8 mouse cellular contexts compared by ENCODE assay signal in genomic region chr1:121096551-121097550, GRCm38 (mm10).
DNase-seq lines count a peak whose midpoint lies in the region; ATAC-seq lines count a peak whose summit lies in the region.

No protein-coding gene starts in this region.

- H3K27ac ChIP-seq in embryonic facial prominence, embryonic 14.5 days (replicated peaks; ENCODE audit: low read depth, low read length), result peak overlapping the region; percentile 35
- H3K27ac ChIP-seq in limb, embryonic 10.5 days, result no peak overlapping the region
- no peak overlapping the region for H3K27ac ChIP-seq in midbrain, embryonic 11.5 days (ENCODE audit: low read depth, low read length)

- H3K9ac ChIP-seq in embryonic facial prominence, embryonic 14.5 days (ENCODE audit: low read depth, low read length), result peak overlapping the region; percentile 53
- no peak overlapping the region for H3K9ac ChIP-seq in midbrain, embryonic 11.5 days (ENCODE audit: low read length)

- H3K4me1 ChIP-seq in embryonic facial prominence, embryonic 14.5 days (ENCODE audit: control insufficient read depth, insufficient read depth, low read length), result peaks cover 10% of the 10 kb centered on the region; the same call in 1 of the 2 replicates
- peaks cover 8% of the 10 kb centered on the region for H3K4me1 ChIP-seq in limb, embryonic 10.5 days
- H3K4me1 ChIP-seq in midbrain, embryonic 11.5 days (ENCODE audit: control insufficient read depth, insufficient read depth, low read length), result peaks cover 8% of the 10 kb centered on the region

- H3K9me3 ChIP-seq in embryonic facial prominence, embryonic 14.5 days (ENCODE audit: control insufficient read depth, low read length), result no peaks in the 10 kb centered on the region
- no peaks in the 10 kb centered on the region for H3K9me3 ChIP-seq in limb, embryonic 10.5 days (replicated peaks)
- H3K9me3 ChIP-seq in midbrain, embryonic 11.5 days (ENCODE audit: control insufficient read depth, low read length), result no peaks in the 10 kb centered on the region

- WGBS in embryonic facial prominence, embryonic 14.5 days, result 4% methylated on average over 28 of the region's 28 CpGs
- 6% methylated on average over 28 of the region's 28 CpGs for WGBS in limb, embryonic 10.5 days
- 3% methylated on average over 28 of the region's 28 CpGs for WGBS in midbrain, embryonic 11.5 days

- H3K4me2 ChIP-seq in embryonic facial prominence, embryonic 14.5 days (ENCODE audit: low read depth, low read length), result peak overlapping the region; percentile 69
- H3K4me2 ChIP-seq in midbrain, embryonic 11.5 days, result peak overlapping the region; percentile 44

- peaks cover 3% of the 10 kb centered on the region; the same call in 1 of the 2 replicates for H3K27me3 ChIP-seq in embryonic facial prominence, embryonic 14.5 days (replicated peaks; ENCODE audit: control insufficient read depth, insufficient read depth, low read length)
- H3K27me3 ChIP-seq in limb, embryonic 10.5 days (ENCODE audit: low read depth, poor library complexity, severe bottlenecking), result peaks cover 53% of the 10 kb centered on the region
- peaks cover 36% of the 10 kb centered on the region for H3K27me3 ChIP-seq in midbrain, embryonic 11.5 days (ENCODE audit: control insufficient read depth, insufficient read depth, low read length)

- peak overlapping the region; percentile 39 for H3K4me3 ChIP-seq in embryonic facial prominence, embryonic 14.5 days (ENCODE audit: low read depth, low read length)
- H3K4me3 ChIP-seq in limb, embryonic 10.5 days, result peak overlapping the region; percentile 32
- H3K4me3 ChIP-seq in midbrain, embryonic 11.5 days (ENCODE audit: low read depth, low read length), result peak overlapping the region; percentile 18; the same call in 1 of the 2 replicates

- DNase-seq in layer of hippocampus, postnatal 10 days (ENCODE audit: low spot score in 2 of 2), result peak; percentile 10 to 36
- no peak for DNase-seq in layer of hippocampus, postnatal 36 days
- peak; percentile 73 for DNase-seq in embryonic facial prominence, embryonic 14.5 days (ENCODE audit: low spot score)
- peak; percentile 19 to 54 for DNase-seq in heart, postnatal 14 days
- DNase-seq in limb, embryonic 10.5 days (ENCODE audit: low spot score), result peak; percentile 44
- peak; percentile 91 for DNase-seq in midbrain, embryonic 11.5 days (ENCODE audit: low spot score, missing footprints)
- DNase-seq in cerebellum, adult 9-10 months, result no peak

- peak; percentile 70; the same call in 1 of the 2 replicates for ATAC-seq in embryonic facial prominence, embryonic 14.5 days (ENCODE audit: low read depth)
- peak; percentile 79 for ATAC-seq in midbrain, embryonic 11.5 days (ENCODE audit: low FRiP score)
- no peak for ATAC-seq in cerebellum, adult (ENCODE audit: insufficient number of reproducible peaks, low FRiP score, low TSS enrichment)

- H3K36me3 ChIP-seq in embryonic facial prominence, embryonic 14.5 days (ENCODE audit: control insufficient read depth, insufficient read depth, low read length), result no peaks in the 10 kb centered on the region
- H3K36me3 ChIP-seq in limb, embryonic 10.5 days, result no peaks in the 10 kb centered on the region
- H3K36me3 ChIP-seq in midbrain, embryonic 11.5 days (ENCODE audit: control insufficient read depth, insufficient read depth, low read length), result no peaks in the 10 kb centered on the region

- intact Hi-C loops in heart, postnatal 14 days (cut with DNase I), result no loop called here

Comparison
In these comparisons a context has a peak if more than half of its experiments do, and no peak if none do; other contexts are left out.
1. DNase-seq: peak in layer of hippocampus, postnatal 10 days (2 of 2), embryonic facial prominence, embryonic 14.5 days (single experiment), heart, postnatal 14 days (2 of 2), limb, embryonic 10.5 days (single experiment) and midbrain, embryonic 11.5 days (single experiment); none in layer of hippocampus, postnatal 36 days (0 of 2) and cerebellum, adult 9-10 months (single experiment).
2. Peak in every context shown above with its lines, with median percentiles within 50 percentile points of each other: H3K4me3 ChIP-seq.